Mouse (Mus musculus) E14TG2a.4 (cell line): ENCODE measurements at regions not wholly inside any gene's neighbourhood (a gene's known extent, or its start where the extent isn't known, plus 50 kb on each side); places are given as distances from the start of the nearest gene placed in this dataset.

Source experiments
- CTCF ChIP-seq: conservative IDR thresholded peaks from 2 replicates; pipeline ENCODE4 v1.5.1; 2014; ENCODE audit warnings: low read length
- NANOG ChIP-seq: IDR thresholded peaks from 2 replicates; pipeline ENCODE4 v1.6.1; 2014; ENCODE audit warnings: borderline replicate concordance, low read length, mixed read lengths

DNA sequence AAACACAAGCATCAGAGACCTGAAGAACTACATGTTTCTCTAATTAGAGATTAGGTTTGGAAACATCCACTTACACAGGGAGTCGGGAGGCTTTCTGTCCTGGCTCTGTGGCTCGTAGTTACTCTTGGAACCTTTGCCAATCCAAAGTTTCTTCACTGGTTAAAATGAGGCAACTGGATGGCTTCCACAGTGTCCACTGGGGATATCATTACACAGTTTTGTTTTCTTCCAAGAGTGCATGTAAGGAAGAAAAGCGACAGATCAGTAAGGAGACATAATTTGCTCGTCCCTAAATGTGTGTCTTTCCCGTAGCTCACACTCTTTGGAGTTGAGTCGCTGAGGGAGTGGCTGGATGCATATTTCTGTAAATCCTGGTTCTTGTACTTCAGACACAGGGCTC, 1325.4 kb upstream of the Zeb2 start:
- no peak for TF ChIP-seq CTCF
- no peak for TF ChIP-seq NANOG
